Mouse (Mus musculus) monocyte, adult 5-6 weeks (primary cell): ENCODE measurements around the gene Psmc3. TPM values are rescaled to one million over a fixed set of nuclear protein-coding genes. Genes with fewer than 3 reads are reported as not detected.
"Not testable (repeated sequence)": the region's sequence is repeated elsewhere in the genome, so short reads cannot be mapped to it uniquely, and the experiment has no call there.

Source experiments
- ATAC-seq: fragments of 153-309, 156-312 bp; replicated peaks from 2 replicates; pipeline ENCODE4 v1.8.0; 2017; ENCODE audit warnings: mild to moderate bottlenecking; ENCODE audit not compliant: low TSS enrichment, insufficient number of reproducible peaks, severe bottlenecking, poor library complexity, low FRiP score
- total RNA-seq: library from RNA; stranded (forward); fragments of 200-1000, 200-491, 200-594 nt; gene quantifications from 3 replicates; pipeline ENCODE4 v1.2.3, GENCODE M21; 2017

The Psmc3 gene
- total RNA-seq, 1 experiment from 2014 or later = 235 TPM

GRCm38 (mm10) chr2:91098156-91098555 lies 44.3 kb downstream of the Psmc3 start:
- ATAC-seq = 0 out of 2 replicates have a peak, but pooled peaks have one; percentile 4

DNA sequence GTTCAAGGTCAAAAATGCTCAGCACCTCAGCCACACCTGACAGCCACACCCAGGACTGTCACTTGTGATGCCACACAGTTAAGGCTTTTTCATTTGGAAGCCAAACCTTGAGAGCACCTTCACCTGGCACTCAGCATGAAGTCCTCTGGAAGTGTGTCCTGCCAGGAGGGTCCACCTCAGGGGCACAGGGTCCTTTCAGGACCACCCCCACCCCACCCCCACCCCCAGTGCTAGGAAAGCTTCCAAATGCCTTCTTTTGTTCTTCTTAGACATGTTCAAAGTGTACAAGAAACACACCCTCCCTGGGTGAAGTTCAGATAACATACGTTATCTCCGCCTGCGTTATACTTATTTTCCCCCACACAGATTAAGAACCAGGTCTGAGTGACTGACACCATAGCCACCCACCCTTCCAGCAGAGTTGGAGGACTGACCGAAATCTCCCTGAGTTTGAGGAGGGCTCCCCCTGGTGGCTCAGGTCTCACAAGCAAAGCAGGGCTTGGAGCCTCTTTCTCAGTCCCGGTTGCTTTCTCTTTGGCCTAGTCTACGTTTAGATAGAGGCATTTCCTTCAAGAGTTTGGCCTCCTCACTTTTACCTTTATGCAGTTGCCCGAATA lies 47.4 kb downstream of the Psmc3 start:
- peak; percentile 44; the same call in 1 of the 2 replicates for ATAC-seq

DNA sequence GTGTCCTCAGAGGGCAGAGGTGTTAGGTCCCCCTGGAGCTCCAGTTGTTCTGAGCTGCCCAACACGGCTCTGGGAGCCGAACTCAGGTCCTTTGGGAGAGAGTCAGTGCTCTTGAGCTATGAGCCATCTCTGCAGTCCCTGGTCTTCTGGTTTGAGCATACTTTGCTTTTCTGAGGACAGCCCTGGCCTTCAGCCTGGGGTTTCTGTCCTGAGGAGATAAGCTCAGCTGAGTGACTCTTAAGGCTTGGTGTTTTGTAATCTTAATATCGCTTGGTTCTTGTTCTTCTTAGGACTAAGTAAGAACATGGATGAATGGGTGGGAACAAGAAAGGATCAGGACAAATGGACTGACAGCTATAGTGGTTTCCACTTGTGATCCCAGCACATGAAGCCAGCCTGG lies 54.3 kb downstream of the Psmc3 start:
- no peak for ATAC-seq

- ATAC-seq = no peak
Measured at GRCm38 (mm10) chr2:91109241-91109640, 55.4 kb downstream of the Psmc3 start.

GRCm38 (mm10) chr2:91109807-91110385 lies 56.1 kb downstream of the Psmc3 start:
- ATAC-seq = peak; percentile 15; the same call in 1 of the 2 replicates

- ATAC-seq = no peak
Measured at GRCm38 (mm10) chr2:91110429-91110828, 56.6 kb downstream of the Psmc3 start.

DNA sequence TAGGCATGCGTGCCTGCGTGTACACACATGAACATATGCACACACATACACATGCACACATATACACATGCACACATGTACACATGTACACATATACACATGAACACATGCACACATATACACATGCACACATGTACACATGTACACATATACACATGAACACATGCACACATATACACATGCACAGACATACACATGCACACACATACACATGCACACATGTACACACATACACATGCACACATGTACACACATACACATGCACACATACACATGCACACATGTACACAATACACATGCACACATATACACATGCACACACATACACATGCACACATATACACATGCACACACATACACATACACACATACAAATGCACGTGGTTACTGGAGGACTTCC lies 58.0 kb downstream of the Psmc3 start:
- ATAC-seq = not testable (repeated sequence)

DNA sequence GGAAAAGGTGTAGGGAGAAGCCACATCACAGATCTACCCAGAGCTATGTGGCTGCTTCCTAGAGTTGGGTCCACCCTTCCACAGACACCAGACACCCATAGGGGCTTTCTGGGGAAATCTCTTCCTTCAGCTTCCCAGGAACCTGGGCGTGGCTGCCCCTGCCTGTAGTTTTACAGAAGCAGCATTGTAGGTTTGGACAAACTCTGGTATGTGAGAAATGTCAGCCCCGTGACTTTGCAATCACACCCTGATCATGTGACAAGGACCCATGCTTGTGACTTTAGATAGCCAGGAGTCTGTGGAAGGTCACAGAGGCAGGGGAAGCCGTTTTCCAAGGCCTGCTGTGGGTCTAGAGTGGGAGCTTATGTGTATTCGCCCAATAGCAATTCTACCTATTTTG lies 58.7 kb downstream of the Psmc3 start:
- no peak for ATAC-seq

- ATAC-seq = peak; percentile 11; the same call in 1 of the 2 replicates
Measured at GRCm38 (mm10) chr2:91113334-91113733, 59.5 kb downstream of the Psmc3 start.

- ATAC-seq = no peak
Measured at GRCm38 (mm10) chr2:91113852-91114251, 60.0 kb downstream of the Psmc3 start.

GRCm38 (mm10) chr2:91114781-91115577 lies 61.2 kb downstream of the Psmc3 start:
- ATAC-seq = no peak

DNA sequence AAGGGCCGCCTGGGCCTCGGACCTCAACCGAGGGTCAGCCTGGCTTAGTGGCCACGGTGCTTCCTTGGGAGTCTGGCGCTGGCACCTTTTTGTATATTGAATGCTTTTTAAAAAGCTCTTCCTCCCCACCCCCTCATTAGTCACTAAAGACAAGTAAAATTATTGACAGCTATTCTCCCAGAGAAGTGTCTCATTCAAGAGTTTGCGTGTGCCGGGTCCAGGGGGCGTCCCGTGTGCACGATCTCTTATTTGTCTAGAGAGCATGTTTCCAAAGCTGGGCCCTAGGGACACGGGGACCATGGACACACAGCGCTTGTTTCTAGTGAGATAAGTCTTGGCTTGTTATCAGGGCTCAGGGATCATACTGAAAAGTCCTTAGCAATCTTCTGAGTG lies 61.8 kb downstream of the Psmc3 start:
- no peak for ATAC-seq

Other genes starting within 250 kb of the Psmc3 start
- gene Mtch2, start 206.9 kb upstream of the Psmc3 start, total RNA-seq = 117 to 151 TPM (median 134 TPM) in 3 replicates
- not detected in 3 replicates for gene C1qtnf4, start 168.1 kb upstream of the Psmc3 start, total RNA-seq
- gene Kbtbd4, start 149.3 kb upstream of the Psmc3 start, total RNA-seq = 8.5 to 26.3 TPM (median 9.7 TPM) in 3 replicates
- 58.5 to 72.9 TPM (median 61.1 TPM) in 3 replicates for gene Ndufs3, start 149.2 kb upstream of the Psmc3 start, total RNA-seq
- gene Celf1, start 113.6 kb upstream of the Psmc3 start, total RNA-seq = 22.3 to 60.8 TPM (median 27.6 TPM) in 3 replicates
- 4.3 TPM in 1 of 3 replicates, not detected in the others for gene Rapsn, start 18.4 kb upstream of the Psmc3 start, total RNA-seq
- 15.6 to 33.3 TPM (median 26.7 TPM) in 3 replicates for gene Slc39a13, start 16.4 kb downstream of the Psmc3 start, total RNA-seq
- 306 to 616 TPM (median 505 TPM) in 3 replicates for gene Spi1, start 28.4 kb downstream of the Psmc3 start, total RNA-seq
- gene Mybpc3, start 64.1 kb downstream of the Psmc3 start, total RNA-seq = 1.4 to 5.2 TPM (median 3.7 TPM) in 3 replicates
- 66.0 to 190 TPM (median 155 TPM) in 3 replicates for gene Madd, start 129.8 kb downstream of the Psmc3 start, total RNA-seq
- 6.7 to 13.1 TPM (median 9.3 TPM) in 3 replicates for gene Nr1h3, start 148.8 kb downstream of the Psmc3 start, total RNA-seq
- gene Acp2, start 148.9 kb downstream of the Psmc3 start, total RNA-seq = 16.0 to 20.6 TPM (median 17.2 TPM) in 3 replicates
- 8.5 to 15.4 TPM (median 8.8 TPM) in 3 replicates for gene Ddb2, start 183.0 kb downstream of the Psmc3 start, total RNA-seq
- gene Pacsin3, start 201.9 kb downstream of the Psmc3 start, total RNA-seq = 0.53 TPM in 1 of 3 replicates, not detected in the others
- 34.0 to 45.8 TPM (median 35.3 TPM) in 3 replicates for gene Arfgap2, start 211.0 kb downstream of the Psmc3 start, total RNA-seq